Mouse (Mus musculus) mesoderm, embryonic 11.5 days (tissue): Measurements from ENCODE around the gene Cbx1.
"Not testable (repeated sequence)": the region's sequence is repeated elsewhere in the genome, so short reads cannot be mapped to it uniquely, and the experiment has no call there.

Experiments
- DNase-seq: peaks from one replicate; pipeline ENCODE4 v3.0.0-alpha.2; 2012; ENCODE audit warnings: low read depth, low spot score

Cbx1 gene

DNA sequence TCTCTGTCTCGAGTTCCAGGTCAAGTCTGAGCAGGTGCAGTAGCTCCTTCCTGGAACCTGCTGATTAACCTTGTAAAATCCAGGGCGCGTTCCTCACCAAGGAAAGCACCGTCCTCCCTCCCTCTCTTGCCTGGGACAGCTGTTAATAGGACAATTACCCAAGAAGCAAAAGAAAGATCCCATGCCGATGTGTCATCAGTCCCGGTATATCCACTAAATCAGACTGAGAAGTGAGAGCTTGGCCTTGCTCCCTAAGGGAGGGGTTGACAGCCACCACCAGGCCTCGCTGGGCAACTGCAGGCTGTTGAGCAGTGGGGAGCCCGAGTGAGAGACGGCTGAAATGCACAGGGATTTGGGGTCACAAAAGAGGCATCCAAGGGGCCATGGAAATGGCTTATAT, 48.4 kb downstream of the Cbx1 start:
- DNase-seq: no peak

DNA sequence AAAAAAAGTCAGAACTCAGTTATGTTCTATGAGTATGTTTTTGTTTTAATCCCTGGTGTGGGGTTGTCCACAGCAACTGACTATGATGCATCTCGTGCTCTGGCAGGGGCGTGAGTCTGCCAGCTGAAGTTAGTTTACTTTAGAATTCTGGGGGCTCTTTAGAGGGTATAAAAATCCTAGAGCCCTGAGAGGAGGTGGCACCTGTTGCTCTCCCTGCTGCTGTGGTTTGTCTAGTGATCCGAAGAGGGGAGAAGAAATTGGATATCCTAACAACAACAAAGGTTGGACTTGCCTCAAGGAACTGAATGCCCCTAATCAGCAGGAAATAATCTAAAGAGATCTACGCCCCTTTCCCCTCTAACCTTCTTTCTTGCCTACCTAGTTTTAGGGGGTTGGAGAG, 49.4 kb downstream of the Cbx1 start:
- no peak for DNase-seq

DNA sequence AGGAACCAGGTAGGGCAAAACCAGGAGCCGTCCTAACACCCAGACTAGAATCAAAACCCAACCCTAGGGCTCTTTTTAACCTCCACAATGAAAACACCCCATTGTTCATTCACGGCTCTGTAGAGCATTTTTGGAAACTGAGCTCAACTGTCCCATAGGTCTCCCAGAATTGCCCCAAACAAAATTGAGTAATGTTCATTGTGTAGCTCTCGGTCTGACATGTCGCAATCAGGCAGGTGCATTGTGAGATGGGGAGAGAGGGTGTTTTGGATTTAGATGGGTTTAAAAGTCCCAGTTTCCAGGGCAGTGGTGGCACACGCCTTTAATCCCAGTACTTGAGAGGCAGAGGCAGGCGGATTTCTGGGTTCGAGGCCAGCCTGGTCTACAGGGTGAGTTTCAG, 50.5 kb downstream of the Cbx1 start:
- DNase-seq: no peak

DNA sequence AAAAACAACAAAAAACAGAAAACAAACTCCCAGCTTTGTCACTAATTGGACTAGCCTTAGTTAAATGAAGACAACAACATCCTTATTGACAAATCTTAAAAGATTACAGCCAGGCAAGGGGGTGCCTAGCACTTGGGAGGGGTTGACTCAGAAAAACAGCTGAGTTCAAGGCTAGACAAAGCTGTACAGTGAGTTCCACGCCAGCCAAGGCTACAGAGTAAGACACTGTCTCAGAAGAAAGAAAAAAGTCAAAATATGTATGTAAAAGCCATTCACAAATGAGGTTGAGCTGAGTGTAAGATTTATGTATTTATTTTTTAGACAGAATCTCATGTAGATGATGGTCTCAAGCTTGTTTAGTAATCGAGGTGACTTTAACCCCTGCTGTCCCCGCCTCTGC, 51.0 kb downstream of the Cbx1 start:
- no peak for DNase-seq

DNA sequence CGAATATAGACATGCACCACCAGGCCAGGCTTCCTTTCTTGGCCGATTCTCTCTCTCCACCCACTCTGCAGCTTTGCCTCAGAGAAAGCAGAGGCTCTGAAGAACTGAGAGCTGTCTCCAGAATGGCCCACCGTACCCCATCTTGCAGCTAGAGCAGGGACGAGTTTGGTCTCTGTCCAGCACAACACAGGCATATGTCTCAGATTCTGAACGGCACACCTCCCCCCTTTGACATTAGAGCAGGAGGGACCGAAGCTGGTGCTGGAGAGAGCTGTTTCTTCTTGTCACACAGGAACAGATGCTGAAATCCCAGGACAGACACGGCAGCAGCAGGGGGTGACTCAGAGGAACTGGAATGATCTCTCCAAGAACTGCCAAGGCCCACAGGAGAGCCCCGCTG, 51.4 kb downstream of the Cbx1 start:
- no peak for DNase-seq

DNA sequence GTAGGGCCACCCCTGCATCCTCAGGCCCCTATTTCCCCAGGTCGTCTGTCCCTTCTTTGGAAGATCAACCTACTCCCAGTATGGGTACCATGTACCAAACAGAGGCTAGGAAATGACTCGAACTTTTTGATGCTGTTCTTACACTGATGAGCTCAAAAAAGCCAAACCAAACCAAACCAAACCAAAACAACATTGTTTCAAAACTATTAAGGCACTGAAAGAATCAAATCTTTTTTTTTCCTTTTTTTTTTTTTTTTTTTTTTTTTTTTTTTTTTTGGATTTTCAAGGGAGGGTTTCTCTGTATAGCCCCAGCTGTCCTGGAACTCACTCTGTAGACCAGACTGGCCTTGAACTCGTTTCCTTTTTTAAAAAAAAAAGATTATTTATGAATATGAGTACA, 54.7 kb downstream of the Cbx1 start:
- no peak for DNase-seq

DNA sequence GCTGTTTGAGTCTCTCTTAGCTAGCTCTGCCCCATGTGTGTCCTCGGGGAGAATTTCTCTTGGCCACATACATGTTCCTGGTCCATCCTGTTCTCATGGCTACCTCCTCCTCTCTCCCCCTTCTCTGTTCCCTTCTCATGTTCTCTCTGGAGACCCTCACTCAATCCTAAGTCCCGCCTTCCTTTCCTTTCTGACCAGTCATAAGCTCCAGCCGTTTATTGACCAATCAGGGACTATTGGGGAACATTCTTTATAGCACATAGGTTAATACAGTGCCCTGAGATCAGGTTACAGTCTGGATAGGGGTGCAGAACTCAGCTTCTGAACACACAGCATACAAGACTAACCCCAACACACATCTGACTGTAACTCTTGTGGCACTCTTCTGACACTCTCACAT, 58.3 kb downstream of the Cbx1 start:
- peak; percentile 70 for DNase-seq

DNA sequence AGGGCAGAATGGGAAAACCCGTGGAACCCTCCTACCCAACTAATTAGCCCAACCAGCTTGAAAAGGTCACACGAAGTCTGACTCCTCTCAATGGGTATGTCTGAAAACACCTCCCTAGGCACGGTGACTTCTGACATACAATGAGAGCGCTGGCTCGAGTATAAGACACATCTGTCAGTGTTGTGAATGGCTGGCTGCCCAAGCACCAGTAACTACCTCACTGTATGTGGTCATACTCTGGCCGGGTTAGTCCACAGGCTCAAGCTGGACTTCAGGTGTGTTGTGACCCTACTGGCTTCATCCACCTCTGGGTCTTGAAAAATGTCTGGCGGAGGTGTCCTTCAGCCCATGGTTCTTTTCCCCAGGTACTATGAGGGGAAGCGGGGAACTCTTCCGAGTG, 59.8 kb downstream of the Cbx1 start:
- DNase-seq: no peak

DNA sequence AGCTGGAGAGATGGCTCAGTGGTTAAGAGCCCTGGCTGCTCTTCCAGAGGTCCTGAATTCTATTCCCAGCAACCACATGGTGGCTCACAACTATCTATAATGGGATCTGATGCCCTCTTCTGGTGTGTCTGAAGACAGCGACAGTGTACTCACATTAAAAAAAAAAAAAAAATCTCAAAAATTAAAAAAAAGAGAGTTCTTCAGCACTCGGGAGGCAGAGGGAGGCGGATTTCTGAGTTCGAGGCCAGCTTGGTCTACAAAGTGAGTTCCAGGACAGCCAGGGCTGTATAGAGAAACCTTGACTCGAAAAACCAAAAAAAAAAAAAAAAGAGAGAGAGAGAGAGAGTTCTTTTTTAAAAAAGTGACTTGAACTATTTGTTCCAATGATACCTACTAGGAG, 60.2 kb downstream of the Cbx1 start:
- DNase-seq: not testable (repeated sequence)

DNA sequence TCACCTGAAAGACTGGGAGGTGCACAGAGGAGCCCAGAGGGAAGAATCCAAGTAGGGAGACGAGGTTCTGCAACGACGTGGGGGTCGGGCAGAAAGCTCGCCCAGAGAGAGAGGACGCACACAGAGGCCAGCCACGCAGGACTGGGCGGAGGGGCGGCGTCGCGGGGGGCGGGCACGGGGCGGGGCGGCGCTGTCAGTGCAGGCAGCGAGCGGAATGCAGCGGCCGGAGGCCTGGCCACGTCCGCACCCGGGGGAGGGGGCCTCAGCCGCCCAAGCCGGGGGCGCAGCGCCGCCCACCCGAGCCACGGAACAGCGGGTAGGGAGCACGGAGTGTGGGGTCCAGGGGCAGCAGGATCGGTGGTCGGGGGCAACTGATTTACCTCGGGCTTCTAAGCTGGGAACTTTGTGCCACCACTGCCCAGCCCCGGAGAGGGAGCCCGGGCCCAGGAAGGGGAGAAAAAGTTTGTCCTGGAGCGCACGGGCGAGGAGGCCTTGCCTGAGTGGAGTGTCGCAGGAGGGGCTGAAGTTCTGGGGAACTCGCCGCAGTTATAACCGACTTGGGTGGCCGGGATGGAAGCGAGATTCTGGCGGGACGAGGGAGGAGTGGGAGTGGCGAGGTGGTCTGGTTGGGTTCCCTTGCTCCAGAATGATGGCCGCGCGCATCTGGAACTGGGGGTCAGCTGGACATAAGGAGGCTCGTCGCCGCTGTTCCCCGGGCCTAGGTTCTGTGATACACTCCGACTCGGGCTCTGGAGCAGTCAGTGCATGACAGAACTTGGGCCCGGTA, 60.9 kb downstream of the Cbx1 start, which contains the start of gene Copz2:
Gene Copz2, plus strand, starts transcription at position 190 of the 787 bp plus-strand sequence.
- no peak for DNase-seq

DNA sequence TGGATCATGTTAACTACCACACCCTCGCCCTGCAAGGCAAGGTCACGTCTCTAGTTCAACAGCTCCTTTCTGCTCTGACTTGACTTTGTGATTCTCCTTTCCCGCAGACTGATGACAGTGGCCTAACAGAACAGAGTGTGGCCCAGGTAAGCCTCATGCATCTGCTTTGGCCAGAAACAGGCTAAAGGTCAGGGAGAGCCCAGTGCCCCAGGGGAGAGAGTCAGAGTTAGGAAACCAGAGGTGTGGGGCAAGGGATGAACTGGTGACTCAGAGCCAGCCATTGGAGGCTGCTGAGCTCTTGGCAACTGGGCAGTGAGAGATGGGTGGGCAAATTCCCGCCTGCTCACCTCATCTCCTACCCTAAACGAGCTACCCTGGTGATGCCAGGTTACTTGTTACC, 68.5 kb downstream of the Cbx1 start:
- DNase-seq: no peak
